Mouse (Mus musculus) skeletal muscle tissue, adult 2 months (tissue): ENCODE measurements around the gene Abhd11.
"Not testable (repeated sequence)": the region's sequence is repeated elsewhere in the genome, so short reads cannot be mapped to it uniquely, and the experiment has no call there.

Source experiments
- DNase-seq: peaks from one replicate; pipeline ENCODE4 v3.0.0-alpha.2; 2012; ENCODE audit warnings: low read depth, low spot score

The Abhd11 gene

GRCm38 (mm10) chr5:135023344-135024173 lies 14.6 kb downstream of the Abhd11 start, which contains the start of gene Stx1a:
Gene Stx1a (plus strand): TSS chr5:135023482.
- DNase-seq, result peak; percentile 73

- no peak for DNase-seq
Observed at GRCm38 (mm10) chr5:135024665-135025224, 15.8 kb downstream of the Abhd11 start.

- no peak for DNase-seq
Observed at GRCm38 (mm10) chr5:135025899-135026298, 16.9 kb downstream of the Abhd11 start.

GRCm38 (mm10) chr5:135029007-135029854 lies 20.3 kb downstream of the Abhd11 start:
- no peak for DNase-seq

GRCm38 (mm10) chr5:135032581-135032980 lies 23.6 kb downstream of the Abhd11 start:
- no peak for DNase-seq

- DNase-seq, result no peak
Observed at GRCm38 (mm10) chr5:135034593-135034992, 25.6 kb downstream of the Abhd11 start.

- no peak for DNase-seq
Observed at GRCm38 (mm10) chr5:135035608-135036359, 26.8 kb downstream of the Abhd11 start.

GRCm38 (mm10) chr5:135037946-135038345 lies 29.0 kb downstream of the Abhd11 start:
- no peak for DNase-seq

- DNase-seq, result no peak
Observed at GRCm38 (mm10) chr5:135039541-135039940, 30.6 kb downstream of the Abhd11 start.

- DNase-seq, result no peak
Observed at GRCm38 (mm10) chr5:135040059-135040458, 31.1 kb downstream of the Abhd11 start.

GRCm38 (mm10) chr5:135040777-135041176 lies 31.8 kb downstream of the Abhd11 start:
- DNase-seq, result no peak

- no peak for DNase-seq
Observed at GRCm38 (mm10) chr5:135042105-135042788, 33.3 kb downstream of the Abhd11 start.

- DNase-seq, result no peak
Observed at GRCm38 (mm10) chr5:135044575-135044974, 35.6 kb downstream of the Abhd11 start.

GRCm38 (mm10) chr5:135048539-135048938 lies 39.6 kb downstream of the Abhd11 start:
- DNase-seq, result no peak

- not testable (repeated sequence) for DNase-seq
Observed at GRCm38 (mm10) chr5:135049268-135049667, 40.3 kb downstream of the Abhd11 start.

GRCm38 (mm10) chr5:135053356-135053755 lies 44.4 kb downstream of the Abhd11 start:
- DNase-seq, result no peak
